Mouse (Mus musculus): ENCODE measurements around the gene Tenm2. TPM values are rescaled to one million over a fixed set of nuclear protein-coding genes. Genes with fewer than 3 reads are reported as not detected.

Gene Tenm2
- polyA plus RNA-seq, 1 experiment = 0.61 TPM

DNA sequence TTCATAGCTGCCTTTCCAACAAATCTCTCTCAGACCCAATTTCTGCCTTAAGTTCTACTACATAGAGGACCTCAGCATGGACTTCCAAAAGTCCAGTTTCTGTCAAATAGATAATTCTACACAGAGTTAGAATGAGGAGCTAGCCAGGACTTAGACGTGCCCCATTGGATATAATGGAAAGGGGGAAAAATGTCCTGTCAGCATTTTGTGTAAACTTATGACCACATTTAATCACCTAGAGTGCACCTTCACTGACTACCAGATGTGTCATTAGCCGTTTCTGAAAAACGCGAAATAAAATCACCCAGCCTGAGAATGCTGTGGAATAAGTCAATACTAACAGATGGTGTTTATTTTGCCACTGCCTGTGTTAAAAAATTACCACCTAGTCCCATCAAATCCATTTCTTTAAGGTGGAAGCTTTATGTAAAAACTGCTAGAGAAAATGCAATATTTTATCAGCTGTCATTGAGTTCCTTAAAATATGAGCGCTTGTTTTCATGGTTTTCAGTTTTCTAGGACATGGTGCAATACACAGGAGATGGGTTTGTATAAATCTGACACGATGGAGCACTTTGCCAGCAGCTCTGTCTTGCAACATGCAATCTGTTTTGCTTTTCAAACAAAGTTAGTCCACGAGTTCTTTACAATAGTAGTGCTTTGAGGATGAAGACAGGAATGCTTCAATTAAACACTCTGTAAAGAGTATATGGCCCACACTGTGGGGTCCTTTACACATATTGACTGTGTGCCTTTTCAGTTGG lies 674.8 kb downstream of the Tenm2 start:
- H3K27ac ChIP-seq (ENCODE audit: insufficient read depth, low read depth, low read length) = no peak overlapping the region
- no peaks in the 10 kb centered on the region for H3K27me3 ChIP-seq (replicated peaks; ENCODE audit: control insufficient read depth, insufficient read depth, low read length)
- 73% methylated on average over 7 of the region's 7 CpGs for WGBS
- TF ChIP-seq POLR2A (IDR thresholded peaks at IDR 0.05; ENCODE audit: low read depth, low read length) (no peak), CTCF (conservative IDR thresholded peaks at IDR 0.05; ENCODE audit: insufficient read depth, insufficient read length, low read depth, low read length) (no peak)
- H3K36me3 ChIP-seq (ENCODE audit: control insufficient read depth, insufficient read depth, low read length) = no peaks in the 10 kb centered on the region
- H3K4me3 ChIP-seq (ENCODE audit: insufficient read depth, low read depth, low read length) = no peak overlapping the region
- no peak for DNase-seq
- no peaks in the 10 kb centered on the region for H3K4me1 ChIP-seq (ENCODE audit: control insufficient read depth, insufficient read depth, low read length)

- Histone ChIP-seq H3K27ac (ENCODE audit: insufficient read depth, low read depth, low read length) (no peak overlapping the region), H3K36me3 (ENCODE audit: control insufficient read depth, insufficient read depth, low read length) (no peaks in the 10 kb centered on the region), H3K27me3 (replicated peaks; ENCODE audit: control insufficient read depth, insufficient read depth, low read length) (no peaks in the 10 kb centered on the region), H3K4me3 (ENCODE audit: insufficient read depth, low read depth, low read length) (no peak overlapping the region), H3K4me1 (ENCODE audit: control insufficient read depth, insufficient read depth, low read length) (no peaks in the 10 kb centered on the region)
- DNase-seq = no peak
- WGBS = 83% methylated on average over 6 of the region's 6 CpGs
- TF ChIP-seq POLR2A (IDR thresholded peaks at IDR 0.05; ENCODE audit: low read depth, low read length) (no peak), CTCF (conservative IDR thresholded peaks at IDR 0.05; ENCODE audit: insufficient read depth, insufficient read length, low read depth, low read length) (no peak)
These were observed 678.4 kb downstream of the Tenm2 start for GRCm38 (mm10) chr11:36557316-36557715.

- H3K27me3 ChIP-seq (replicated peaks; ENCODE audit: control insufficient read depth, insufficient read depth, low read length) = no peaks in the 10 kb centered on the region
- H3K4me3 ChIP-seq (ENCODE audit: insufficient read depth, low read depth, low read length) = no peak overlapping the region
- 64% methylated on average over 5 of the region's 5 CpGs for WGBS
- no peaks in the 10 kb centered on the region for H3K36me3 ChIP-seq (ENCODE audit: control insufficient read depth, insufficient read depth, low read length)
- TF ChIP-seq POLR2A (IDR thresholded peaks at IDR 0.05; ENCODE audit: low read depth, low read length) = no peak
- no peak for TF ChIP-seq CTCF (conservative IDR thresholded peaks at IDR 0.05; ENCODE audit: insufficient read depth, insufficient read length, low read depth, low read length)
- no peak overlapping the region for H3K27ac ChIP-seq (ENCODE audit: insufficient read depth, low read depth, low read length)
- H3K4me1 ChIP-seq (ENCODE audit: control insufficient read depth, insufficient read depth, low read length) = no peaks in the 10 kb centered on the region
- no peak for DNase-seq
These were observed 682.5 kb downstream of the Tenm2 start for GRCm38 (mm10) chr11:36553286-36553685.

- no peaks in the 10 kb centered on the region for H3K36me3 ChIP-seq (ENCODE audit: control insufficient read depth, insufficient read depth, low read length)
- no peak overlapping the region for H3K4me3 ChIP-seq (ENCODE audit: insufficient read depth, low read depth, low read length)
- H3K27ac ChIP-seq (ENCODE audit: insufficient read depth, low read depth, low read length) = no peak overlapping the region
- 62% methylated on average over 4 of the region's 4 CpGs for WGBS
- TF ChIP-seq POLR2A (IDR thresholded peaks at IDR 0.05; ENCODE audit: low read depth, low read length) (no peak), CTCF (conservative IDR thresholded peaks at IDR 0.05; ENCODE audit: insufficient read depth, insufficient read length, low read depth, low read length) (no peak)
- no peaks in the 10 kb centered on the region for H3K4me1 ChIP-seq (ENCODE audit: control insufficient read depth, insufficient read depth, low read length)
- DNase-seq = no peak
- H3K27me3 ChIP-seq (replicated peaks; ENCODE audit: control insufficient read depth, insufficient read depth, low read length) = no peaks in the 10 kb centered on the region
These were observed 685.1 kb downstream of the Tenm2 start for GRCm38 (mm10) chr11:36550649-36551048.

- DNase-seq = no peak
- Histone ChIP-seq H3K27ac (ENCODE audit: insufficient read depth, low read depth, low read length) (no peak overlapping the region), H3K36me3 (ENCODE audit: control insufficient read depth, insufficient read depth, low read length) (no peaks in the 10 kb centered on the region), H3K4me1 (ENCODE audit: control insufficient read depth, insufficient read depth, low read length) (no peaks in the 10 kb centered on the region), H3K4me3 (ENCODE audit: insufficient read depth, low read depth, low read length) (no peak overlapping the region), H3K27me3 (replicated peaks; ENCODE audit: control insufficient read depth, insufficient read depth, low read length) (no peaks in the 10 kb centered on the region)
- 83% methylated on average over 11 of the region's 11 CpGs for WGBS
- no peak for TF ChIP-seq CTCF (conservative IDR thresholded peaks at IDR 0.05; ENCODE audit: insufficient read depth, insufficient read length, low read depth, low read length)
- no peak for TF ChIP-seq POLR2A (IDR thresholded peaks at IDR 0.05; ENCODE audit: low read depth, low read length)
These were observed 686.2 kb downstream of the Tenm2 start for GRCm38 (mm10) chr11:36549398-36550139.

GRCm38 (mm10) chr11:36548139-36548538 lies 687.6 kb downstream of the Tenm2 start:
- WGBS = 79% methylated on average over 4 of the region's 4 CpGs
- Histone ChIP-seq H3K27me3 (replicated peaks; ENCODE audit: control insufficient read depth, insufficient read depth, low read length) (no peaks in the 10 kb centered on the region), H3K4me1 (ENCODE audit: control insufficient read depth, insufficient read depth, low read length) (0 out of 2 replicates have a peak, but pooled peaks cover 2% of the 10 kb centered on the region), H3K36me3 (ENCODE audit: control insufficient read depth, insufficient read depth, low read length) (no peaks in the 10 kb centered on the region), H3K27ac (ENCODE audit: insufficient read depth, low read depth, low read length) (no peak overlapping the region), H3K4me3 (ENCODE audit: insufficient read depth, low read depth, low read length) (no peak overlapping the region)
- no peak for DNase-seq
- no peak for TF ChIP-seq POLR2A (IDR thresholded peaks at IDR 0.05; ENCODE audit: low read depth, low read length)
- TF ChIP-seq CTCF (conservative IDR thresholded peaks at IDR 0.05; ENCODE audit: insufficient read depth, insufficient read length, low read depth, low read length) = no peak

GRCm38 (mm10) chr11:36538144-36538543 lies 697.6 kb downstream of the Tenm2 start:
- no peak for TF ChIP-seq POLR2A (IDR thresholded peaks at IDR 0.05; ENCODE audit: low read depth, low read length)
- no peak for TF ChIP-seq CTCF (conservative IDR thresholded peaks at IDR 0.05; ENCODE audit: insufficient read depth, insufficient read length, low read depth, low read length)
- Histone ChIP-seq H3K27ac (ENCODE audit: insufficient read depth, low read depth, low read length) (no peak overlapping the region), H3K27me3 (replicated peaks; ENCODE audit: control insufficient read depth, insufficient read depth, low read length) (no peaks in the 10 kb centered on the region), H3K4me3 (ENCODE audit: insufficient read depth, low read depth, low read length) (no peak overlapping the region), H3K4me1 (ENCODE audit: control insufficient read depth, insufficient read depth, low read length) (no peaks in the 10 kb centered on the region), H3K36me3 (ENCODE audit: control insufficient read depth, insufficient read depth, low read length) (no peaks in the 10 kb centered on the region)
- no peak for DNase-seq
- 35% methylated on average over 4 of the region's 4 CpGs for whole genome bisulfite sequencing

All from kidney, adult 2 months (tissue).